ENCODE assay signal across 8 mouse cellular contexts in genomic region chr19:60891934-60892547, GRCm38 (mm10). TPM values are rescaled to one million over a fixed set of nuclear protein-coding genes. Genes with fewer than 3 reads are reported as not detected.
A peak's percentile ranks its signal among the peaks of the same experiment; 100 is the strongest.
DNase-seq lines count a peak whose midpoint lies in the region; ATAC-seq and TF ChIP-seq lines count a peak whose summit lies in the region.

No protein-coding gene starts in this region.

- H3K4me3 ChIP-seq in myocyte: no peak overlapping the region
- no peak overlapping the region for H3K4me3 ChIP-seq in stomach, postnatal 0 days (ENCODE audit: low read depth, low read length)

- H3K79me2 ChIP-seq in myocyte (ENCODE audit: control insufficient read depth, insufficient read depth): no peaks in the 10 kb centered on the region

- TF ChIP-seq EP300 in stomach, postnatal 0 days (optimal IDR thresholded peaks at IDR 0.05): no peak

- no peaks in the 10 kb centered on the region for H3K9me3 ChIP-seq in stomach, postnatal 0 days (ENCODE audit: control insufficient read depth, low read length)

- no peaks in the 10 kb centered on the region for H3K27me3 ChIP-seq in myocyte (ENCODE audit: control insufficient read depth, insufficient read depth, insufficient read length)
- no peaks in the 10 kb centered on the region for H3K27me3 ChIP-seq in stomach, postnatal 0 days (ENCODE audit: control insufficient read depth, insufficient read depth, low read length)

- no peak for ATAC-seq in stomach, postnatal 0 days (ENCODE audit: low FRiP score, low TSS enrichment)

- no peaks in the 10 kb centered on the region for H3K36me3 ChIP-seq in myocyte (ENCODE audit: control insufficient read depth, insufficient read depth)
- H3K36me3 ChIP-seq in stomach, postnatal 0 days (ENCODE audit: control insufficient read depth, insufficient read depth, low read length): no peaks in the 10 kb centered on the region

- peak; percentile 75 for DNase-seq in 416B (ENCODE audit: low read depth)
- DNase-seq in ZHBTc4 (ENCODE audit: low read depth, low spot score): peak; percentile 80
- peak; percentile 80 for DNase-seq in embryo, embryonic 10 days (ENCODE audit: low spot score)
- DNase-seq in heart, adult 18-20 months: peak; percentile 69 to 87
- DNase-seq in kidney, adult 18-20 months: peak; percentile 73
- peak; percentile 83 for DNase-seq in liver
- peak; percentile 68 for DNase-seq in stomach, postnatal 0 days (ENCODE audit: low spot score)

- TF ChIP-seq POLR2A in myocyte (IDR thresholded peaks at IDR 0.05; ENCODE audit: insufficient read length, low read depth): no peak

- H3K4me1 ChIP-seq in stomach, postnatal 0 days (replicated peaks; ENCODE audit: control insufficient read depth, insufficient read depth): no peaks in the 10 kb centered on the region

- 34% methylated on average over 1 of the region's 1 CpGs for WGBS in stomach, postnatal 0 days

- H3K9ac ChIP-seq in stomach, postnatal 0 days (ENCODE audit: low read length): no peak overlapping the region

- TF ChIP-seq CTCF in stomach, postnatal 0 days (IDR thresholded peaks at IDR 0.05; ENCODE audit: low read depth): peak; percentile 85

- peak overlapping the region; percentile 91 for H3K4me2 ChIP-seq in myocyte (ENCODE audit: low read depth)
- H3K4me2 ChIP-seq in stomach, postnatal 0 days (replicated peaks; ENCODE audit: low read depth): peak overlapping the region; percentile 86; the same call in 1 of the 2 replicates

- no peak overlapping the region for H3ac ChIP-seq in myocyte (ENCODE audit: control insufficient read depth, insufficient read length)

- no peak overlapping the region for H3K27ac ChIP-seq in stomach, postnatal 0 days (replicated peaks)

TF ChIP-seq in myocyte, 11 proteins besides CTCF, POLR2A, EP300 and RAD21:
- TF ChIP-seq E2F4 (IDR thresholded peaks at IDR 0.05; ENCODE audit: insufficient read depth) (no peak), MAX (IDR thresholded peaks at IDR 0.05; ENCODE audit: low read depth) (no peak), POLR2AphosphoS2 (IDR thresholded peaks at IDR 0.05; ENCODE audit: insufficient read length, low read depth) (no peak), TCF3 (IDR thresholded peaks at IDR 0.05; ENCODE audit: insufficient read length, low read depth) (no peak), USF1 (IDR thresholded peaks at IDR 0.05; ENCODE audit: low read depth) (no peak), CEBPB (IDR thresholded peaks at IDR 0.05; ENCODE audit: insufficient read depth, poor library complexity, severe bottlenecking) (no peak)

RNA-seq across cellular contexts. Expression of gene Grk5, which starts 2.5 kb away (rescaled TPM):
- 10 to 100 TPM; 28.3 to 42.0 TPM for total RNA-seq in heart, adult 18-20 months (2021)
- polyA plus RNA-seq in myocyte (2012; fragmentation: generic; extraction: Trizol): 4.0 TPM
- polyA plus RNA-seq in stomach, postnatal 0 days (2015; fragmentation: Nextera tagmentation; extraction: Ambion mirVana): 1.0 and 1.1 TPM in 2 replicates

RNA-seq across cellular contexts. Expression of gene Prdx3, which starts 17.7 kb away (rescaled TPM):
- total RNA-seq in heart, adult 18-20 months (2021): 100 to 1,000 TPM; 412 to 431 TPM
- polyA plus RNA-seq in myocyte (2012; fragmentation: generic; extraction: Trizol): 105 TPM
- 123 and 127 TPM in 2 replicates for polyA plus RNA-seq in stomach, postnatal 0 days (2015; fragmentation: Nextera tagmentation; extraction: Ambion mirVana)

RNA-seq across cellular contexts. Expression of gene Sfxn4, which starts 30.8 kb away (rescaled TPM):
- total RNA-seq in heart, adult 18-20 months (2021): 1 to 10 TPM; 7.4 to 9.5 TPM
- polyA plus RNA-seq in myocyte (2012; fragmentation: generic; extraction: Trizol): 2.7 TPM
- polyA plus RNA-seq in stomach, postnatal 0 days (2015; fragmentation: Nextera tagmentation; extraction: Ambion mirVana): 2.2 and 2.8 TPM in 2 replicates
